Comparison of ENCODE assay signal across 25 mouse cellular contexts in the genomic region with DNA sequence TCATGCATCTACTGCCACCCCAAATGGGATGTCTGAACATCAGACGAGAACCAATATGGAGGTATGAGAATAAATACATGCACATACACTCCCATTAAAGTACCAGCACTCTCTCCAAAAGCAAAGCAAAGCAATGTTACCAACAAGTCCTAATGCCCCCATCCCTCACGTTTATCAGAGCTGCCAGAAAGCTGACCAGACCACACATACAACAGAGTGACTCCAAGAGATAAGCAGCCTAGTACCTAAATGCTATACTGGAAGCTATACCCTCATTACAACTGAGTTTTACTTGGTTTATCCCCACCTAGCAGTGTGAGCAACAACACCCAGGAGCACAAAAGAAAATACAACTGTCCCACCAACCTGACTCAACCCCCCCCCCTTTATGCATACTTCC. TPM values are rescaled to one million over a fixed set of nuclear protein-coding genes. Genes with fewer than 3 reads are reported as not detected.
DNase-seq lines count a peak whose midpoint lies in the region; ATAC-seq and TF ChIP-seq lines count a peak whose summit lies in the region.
"Had no signal": no experiment of that assay in that cellular context is flagged by ENCODE, and none has a peak within 500 bp of the region (broad histone marks: within the 10 kb centered on the region; RNA-seq: fewer than 3 reads in every experiment).

No protein-coding gene starts in this region.

- no peak overlapping the region for H3K27ac ChIP-seq in heart, embryonic 12.5 days (ENCODE audit: poor library complexity, severe bottlenecking)
- peak overlapping the region; percentile 86 for H3K27ac ChIP-seq in liver, embryonic 13.5 days
- H3K27ac ChIP-seq in gastrocnemius, adult 2 months = no peak overlapping the region
- H3K27ac ChIP-seq in intestine, embryonic 15.5 days = no peak overlapping the region
- H3K27ac ChIP-seq: forebrain, embryonic 12.5 days; heart, embryonic 13.5 days; hindbrain, postnatal 0 days; midbrain, embryonic 12.5 days; stomach, postnatal 0 days had no signal

- no peak overlapping the region for H3K4me2 ChIP-seq in heart, embryonic 12.5 days
- peak overlapping the region; percentile 38 for H3K4me2 ChIP-seq in liver, embryonic 13.5 days
- no peak overlapping the region for H3K4me2 ChIP-seq in intestine, embryonic 15.5 days (replicated peaks)
- H3K4me2 ChIP-seq: forebrain, embryonic 12.5 days; heart, embryonic 13.5 days; midbrain, embryonic 12.5 days had no signal

- H3K36me3 ChIP-seq in heart, embryonic 12.5 days = peaks cover 97% of the 10 kb centered on the region
- H3K36me3 ChIP-seq in liver, embryonic 13.5 days = peaks cover 99% of the 10 kb centered on the region
- peaks cover 80% of the 10 kb centered on the region for H3K36me3 ChIP-seq in intestine, embryonic 15.5 days

- intact Hi-C loops in heart, postnatal 25 days (cut with DNase I) = no loop called here
- intact Hi-C loops in gastrocnemius, adult 2 months (cut with DNase I) = no loop called here

- peak; percentile 82 for ATAC-seq in heart, embryonic 12.5 days (ENCODE audit: insufficient number of reproducible peaks, low FRiP score)
- peak; percentile 88 for ATAC-seq in erythroblast, adult 5-6 weeks (replicated peaks; ENCODE audit: low FRiP score, poor library complexity, severe bottlenecking)
- ATAC-seq in liver, embryonic 13.5 days (ENCODE audit: low read depth) = peak; percentile 97
- ATAC-seq in intestine, embryonic 15.5 days = no peak
- ATAC-seq: CD4-positive, CD25-positive, alpha-beta regulatory T cell, adult 4 months; hindbrain, postnatal 0 days had no signal

- 54% methylated on average over 2 of the region's 2 CpGs for WGBS in heart, embryonic 12.5 days
- 27% methylated on average over 2 of the region's 2 CpGs for WGBS in liver, embryonic 13.5 days (ENCODE audit: insufficient replicate concordance)
- 78% methylated on average over 2 of the region's 2 CpGs for WGBS in intestine, embryonic 15.5 days

- no peaks in the 10 kb centered on the region for H3K27me3 ChIP-seq in heart, embryonic 12.5 days (replicated peaks)
- H3K27me3 ChIP-seq in liver, embryonic 13.5 days = no peaks in the 10 kb centered on the region
- no peaks in the 10 kb centered on the region for H3K27me3 ChIP-seq in intestine, embryonic 15.5 days (replicated peaks)
- H3K27me3 ChIP-seq: forebrain, embryonic 12.5 days; heart, embryonic 13.5 days; midbrain, embryonic 12.5 days had no signal

- no peak overlapping the region for H3K4me3 ChIP-seq in heart, embryonic 12.5 days
- H3K4me3 ChIP-seq in liver, embryonic 13.5 days (replicated peaks) = no peak overlapping the region
- H3K4me3 ChIP-seq in gastrocnemius, adult 2 months = no peak overlapping the region
- H3K4me3 ChIP-seq in intestine, embryonic 15.5 days (replicated peaks) = no peak overlapping the region
- H3K4me3 ChIP-seq: forebrain, embryonic 12.5 days; heart, embryonic 13.5 days; midbrain, embryonic 12.5 days had no signal

- TF ChIP-seq CTCF in gastrocnemius, adult 2 months (IDR thresholded peaks at IDR 0.05) = no peak

- H3K9me3 ChIP-seq in heart, embryonic 12.5 days (replicated peaks) = no peaks in the 10 kb centered on the region
- H3K9me3 ChIP-seq in liver, embryonic 13.5 days (replicated peaks) = no peaks in the 10 kb centered on the region
- no peaks in the 10 kb centered on the region for H3K9me3 ChIP-seq in intestine, embryonic 15.5 days
- H3K9me3 ChIP-seq: forebrain, embryonic 12.5 days; heart, embryonic 13.5 days; midbrain, embryonic 12.5 days had no signal

- no peak overlapping the region for H3K9ac ChIP-seq in heart, embryonic 12.5 days
- peak overlapping the region; percentile 44 for H3K9ac ChIP-seq in liver, embryonic 13.5 days
- H3K9ac ChIP-seq in intestine, embryonic 15.5 days = no peak overlapping the region
- H3K9ac ChIP-seq: forebrain, embryonic 12.5 days; heart, embryonic 13.5 days; midbrain, embryonic 12.5 days had no signal

- no peaks in the 10 kb centered on the region; the same call in 1 of the 2 replicates for H3K4me1 ChIP-seq in heart, embryonic 12.5 days (replicated peaks)
- peaks cover 54% of the 10 kb centered on the region for H3K4me1 ChIP-seq in liver, embryonic 13.5 days (replicated peaks)
- H3K4me1 ChIP-seq in intestine, embryonic 15.5 days (replicated peaks) = no peaks in the 10 kb centered on the region
- H3K4me1 ChIP-seq: forebrain, embryonic 12.5 days; midbrain, embryonic 12.5 days had no signal

- no peak for DNase-seq in heart, postnatal 25 days (ENCODE audit: low spot score)
- DNase-seq in liver, embryonic 13.5 days = peak; percentile 64
- DNase-seq in testis, postnatal 14 days (ENCODE audit: low spot score) = no peak
- DNase-seq in gastrocnemius, adult 2 months = no peak
- DNase-seq: cerebellum, postnatal 14 days; embryo, embryonic 11 days; heart, postnatal 4 days; kidney, adult 2 months; kidney, postnatal 14 days; lung, adult 2 months; lung, postnatal 36 days; retina, postnatal 1 day had no signal

RNA-seq across cellular contexts. Expression of a gene that starts 15.6 kb away (rescaled TPM):
- polyA plus RNA-seq in heart, embryonic 12.5 days (2016; fragmentation: Nextera tagmentation; extraction: Ambion mirVana) = 236 and 244 TPM in 2 replicates
- total RNA-seq in heart, postnatal 25 days (2021) = 100 to 1,000 TPM; 171 to 178 TPM
- total RNA-seq in erythroblast, adult 5-6 weeks (2015; ENCODE audit: low replicate concordance) = 40.7 and 45.1 TPM in 2 replicates
- total RNA-seq in erythroblast, adult 5-6 weeks (2017; ENCODE audit: low replicate concordance) = 89.7 and 118 TPM in 2 replicates
- polyA plus RNA-seq in liver, embryonic 13.5 days (2015; fragmentation: Nextera tagmentation; extraction: Ambion mirVana) = 96.7 and 108 TPM in 2 replicates
- 100 to 1,000 TPM; 188 to 209 TPM for total RNA-seq in gastrocnemius, adult 2 months (2021)
- 198 TPM in 2 replicates for polyA plus RNA-seq in intestine, embryonic 15.5 days (2015; fragmentation: Nextera tagmentation; extraction: Ambion mirVana)

RNA-seq across cellular contexts. Expression of a gene that starts 30.3 kb away (rescaled TPM):
- 1.7 and 2.2 TPM in 2 replicates for polyA plus RNA-seq in heart, embryonic 12.5 days (2016; fragmentation: Nextera tagmentation; extraction: Ambion mirVana)
- not detected for total RNA-seq in heart, postnatal 25 days (2021)
- not detected in 2 replicates for total RNA-seq in erythroblast, adult 5-6 weeks (2015; ENCODE audit: low replicate concordance)
- total RNA-seq in erythroblast, adult 5-6 weeks (2017; ENCODE audit: low replicate concordance) = not detected in 2 replicates
- 23.6 and 25.4 TPM in 2 replicates for polyA plus RNA-seq in liver, embryonic 13.5 days (2015; fragmentation: Nextera tagmentation; extraction: Ambion mirVana)
- not detected for total RNA-seq in gastrocnemius, adult 2 months (2021)
- 13.6 and 17.7 TPM in 2 replicates for polyA plus RNA-seq in intestine, embryonic 15.5 days (2015; fragmentation: Nextera tagmentation; extraction: Ambion mirVana)
- total RNA-seq: gastrocnemius, adult 8-10 months; granulocyte monocyte progenitor cell, adult 5-6 weeks; heart, postnatal 4 days; layer of hippocampus, postnatal 10 days; monocyte, adult 5-6 weeks had no signal

RNA-seq across cellular contexts. Expression of a gene that starts 59.7 kb away (rescaled TPM):
- polyA plus RNA-seq in heart, embryonic 12.5 days (2016; fragmentation: Nextera tagmentation; extraction: Ambion mirVana) = 0.90 and 0.91 TPM in 2 replicates
- under 1 TPM; 0.17 to 0.49 TPM for total RNA-seq in heart, postnatal 25 days (2021)
- not detected in 2 replicates for total RNA-seq in erythroblast, adult 5-6 weeks (2015; ENCODE audit: low replicate concordance)
- total RNA-seq in erythroblast, adult 5-6 weeks (2017; ENCODE audit: low replicate concordance) = not detected in 2 replicates
- 6.2 and 6.7 TPM in 2 replicates for polyA plus RNA-seq in liver, embryonic 13.5 days (2015; fragmentation: Nextera tagmentation; extraction: Ambion mirVana)
- under 1 TPM; 0.17 to 0.20 TPM for total RNA-seq in gastrocnemius, adult 2 months (2021)
- polyA plus RNA-seq in intestine, embryonic 15.5 days (2015; fragmentation: Nextera tagmentation; extraction: Ambion mirVana) = 11.4 and 13.4 TPM in 2 replicates
- total RNA-seq: monocyte, adult 5-6 weeks had no signal
- polyA plus RNA-seq: CD4-positive, CD25-positive, alpha-beta regulatory T cell, adult 4 months had no signal
